Mouse (Mus musculus) heart, postnatal 0 days (tissue): Measurements from ENCODE around the gene Tmem72. TPM values are rescaled to one million over a fixed set of nuclear protein-coding genes. Genes with fewer than 3 reads are reported as not detected.

ENCODE experiments used
- ATAC-seq: fragments of 200-750 bp; cut with Nextera tagmentation; 2 replicates; pipeline ENCODE4 v1.8.0; 2017; ENCODE audit warnings: low read depth, moderate number of reproducible peaks, moderate library complexity; ENCODE audit not compliant: insufficient read depth
- DNase-seq: peaks from one replicate; pipeline ENCODE4 v3.0.0-alpha.2; 2016; ENCODE audit warnings: low spot score
- H3K27ac ChIP-seq: fragments of 300-500 bp; sonication (generic); 2 replicates; pipeline ENCODE4 v1.5.1; 2014; ENCODE audit warnings: low read depth, mild to moderate bottlenecking
- H3K27me3 ChIP-seq: fragments of 300-500 bp; sonication (generic); 2 replicates; pipeline ENCODE4 v1.6.1; 2014; ENCODE audit warnings: low read length, mixed read lengths; ENCODE audit not compliant: control insufficient read depth, insufficient read depth
- H3K36me3 ChIP-seq: fragments of 300-500 bp; sonication (generic); replicated peaks from 2 replicates; pipeline ENCODE4 v1.6.1; 2014; ENCODE audit warnings: low read length, mixed read lengths; ENCODE audit not compliant: control insufficient read depth, insufficient read depth
- H3K4me1 ChIP-seq: fragments of 300-500 bp; sonication (generic); 2 replicates; pipeline ENCODE4 v1.6.1; 2014; ENCODE audit warnings: antibody characterized with exemption; ENCODE audit not compliant: control insufficient read depth, insufficient read depth
- H3K4me2 ChIP-seq: fragments of 300-500 bp; sonication (generic); 2 replicates; pipeline ENCODE4 v1.6.1; 2014; ENCODE audit warnings: low read depth, mild to moderate bottlenecking, low read length, moderate library complexity
- H3K4me3 ChIP-seq: fragments of 300-500 bp; sonication (generic); 2 replicates; pipeline ENCODE4 v1.5.1; 2014; ENCODE audit warnings: low read depth, low read length
- H3K9ac ChIP-seq: fragments of 300-500 bp; sonication (generic); replicated peaks from 2 replicates; pipeline ENCODE4 v1.6.1; 2014; ENCODE audit warnings: low read depth, low read length, mixed read lengths
- H3K9me3 ChIP-seq: fragments of 300-500 bp; sonication (generic); replicated peaks from 2 replicates; pipeline ENCODE4 v1.6.1; 2016; ENCODE audit warnings: low read length; ENCODE audit not compliant: control insufficient read depth
- CTCF ChIP-seq: IDR thresholded peaks from 2 replicates; pipeline ENCODE4 v1.5.1; 2016; ENCODE audit warnings: antibody characterized with exemption, control low read depth, low read depth
- EP300 ChIP-seq: IDR thresholded peaks from 2 replicates; pipeline ENCODE4 v1.6.1; 2016; ENCODE audit warnings: antibody characterized with exemption, low read depth
- WGBS: fragments of 180-500 bp; shearing (Covaris S2); extraction: QIAGEN DNeasy Blood & Tissue Kit; methylation state at CpG from one replicate; pipeline ENCODE4 v1.1.7; 2014; 5-methylcytosine and 5-hydroxymethylcytosine counted together
- polyA plus RNA-seq: library from polyadenylated mRNA; unstranded; fragments of >200 nt; fragmentation: Nextera tagmentation; extraction: Ambion mirVana; gene quantifications from 2 replicates; pipeline ENCODE4 v1.2.1, GENCODE M21; 2015
- total RNA-seq: library from RNA; depleted of rRNA; stranded (reverse); fragments of >200 nt; gene quantifications from 2 replicates; pipeline ENCODE4 v1.2.3, GENCODE M21; 2014; ENCODE audit warnings: low replicate concordance

Tmem72 gene
- total and polyA plus RNA-seq, 2 experiments from 2014 or later: 0.05 to 0.15 TPM

GRCm38 (mm10) chr6:116672349-116672748 is 44.4 kb downstream of the Tmem72 start:
- no peak overlapping the region for H3K4me3 ChIP-seq
- no peak overlapping the region for H3K9ac ChIP-seq
- H3K36me3 ChIP-seq: no peaks in the 10 kb centered on the region
- H3K9me3 ChIP-seq: no peaks in the 10 kb centered on the region
- 72% methylated on average over 5 of the region's 5 CpGs for WGBS
- no peak overlapping the region for H3K4me2 ChIP-seq
- ATAC-seq (no peak), DNase-seq (no peak)
- no peak for TF ChIP-seq EP300
- TF ChIP-seq CTCF: no peak
- H3K27me3 ChIP-seq: no peaks in the 10 kb centered on the region
- peaks cover 32% of the 10 kb centered on the region; the same call in 1 of the 2 replicates for H3K4me1 ChIP-seq
- H3K27ac ChIP-seq: no peak overlapping the region

GRCm38 (mm10) chr6:116671768-116672167 is 44.9 kb downstream of the Tmem72 start:
- Histone ChIP-seq H3K4me3 (no peak overlapping the region), H3K27ac (no peak overlapping the region), H3K9ac (no peak overlapping the region), H3K9me3 (no peaks in the 10 kb centered on the region), H3K4me2 (no peak overlapping the region), H3K36me3 (no peaks in the 10 kb centered on the region), H3K27me3 (no peaks in the 10 kb centered on the region), H3K4me1 (peaks cover 31% of the 10 kb centered on the region; the same call in 1 of the 2 replicates)
- DNase-seq: no peak
- ATAC-seq: no peak
- TF ChIP-seq CTCF: no peak
- no peak for TF ChIP-seq EP300
- 88% methylated on average over 4 of the region's 4 CpGs for WGBS

- Histone ChIP-seq H3K36me3 (no peaks in the 10 kb centered on the region), H3K27me3 (no peaks in the 10 kb centered on the region), H3K9ac (no peak overlapping the region), H3K4me2 (no peak overlapping the region), H3K4me1 (peaks cover 28% of the 10 kb centered on the region; the same call in 1 of the 2 replicates), H3K4me3 (no peak overlapping the region), H3K9me3 (no peaks in the 10 kb centered on the region), H3K27ac (no peak overlapping the region)
- TF ChIP-seq CTCF (peak; percentile 13; the same call in 1 of the 2 replicates), EP300 (no peak)
- ATAC-seq (peak; percentile 49), DNase-seq (peak; percentile 55)
- 15% methylated on average over 5 of the region's 5 CpGs for WGBS
Measured at GRCm38 (mm10) chr6:116671031-116671430, 45.7 kb downstream of the Tmem72 start.

GRCm38 (mm10) chr6:116670144-116670543 is 46.6 kb downstream of the Tmem72 start:
- no peaks in the 10 kb centered on the region for H3K9me3 ChIP-seq
- no peak overlapping the region for H3K4me3 ChIP-seq
- no peak overlapping the region for H3K27ac ChIP-seq
- H3K27me3 ChIP-seq: no peaks in the 10 kb centered on the region
- H3K4me1 ChIP-seq: peaks cover 34% of the 10 kb centered on the region
- DNase-seq (no peak), ATAC-seq (no peak)
- H3K4me2 ChIP-seq: no peak overlapping the region
- 47% methylated on average over 6 of the region's 6 CpGs for WGBS
- no peak overlapping the region for H3K9ac ChIP-seq
- H3K36me3 ChIP-seq: no peaks in the 10 kb centered on the region
- TF ChIP-seq EP300 (no peak), CTCF (no peak)

GRCm38 (mm10) chr6:116668682-116669470 is 47.8 kb downstream of the Tmem72 start:
- no peak overlapping the region for H3K27ac ChIP-seq
- H3K4me3 ChIP-seq: no peak overlapping the region
- H3K36me3 ChIP-seq: no peaks in the 10 kb centered on the region
- no peak for DNase-seq
- H3K9ac ChIP-seq: no peak overlapping the region
- peaks cover 34% of the 10 kb centered on the region for H3K4me1 ChIP-seq
- no peak overlapping the region for H3K4me2 ChIP-seq
- no peaks in the 10 kb centered on the region for H3K27me3 ChIP-seq
- ATAC-seq: no peak
- no peaks in the 10 kb centered on the region for H3K9me3 ChIP-seq
- 47% methylated on average over 11 of the region's 11 CpGs for WGBS
- no peak for TF ChIP-seq EP300
- no peak for TF ChIP-seq CTCF

GRCm38 (mm10) chr6:116667382-116667781 is 49.3 kb downstream of the Tmem72 start:
- no peak overlapping the region for H3K27ac ChIP-seq
- no peak overlapping the region for H3K4me2 ChIP-seq
- no peaks in the 10 kb centered on the region for H3K36me3 ChIP-seq
- H3K9me3 ChIP-seq: no peaks in the 10 kb centered on the region
- DNase-seq (no peak), ATAC-seq (no peak)
- peaks cover 23% of the 10 kb centered on the region for H3K4me1 ChIP-seq
- H3K9ac ChIP-seq: no peak overlapping the region
- H3K27me3 ChIP-seq: no peaks in the 10 kb centered on the region
- WGBS: 74% methylated on average over 3 of the region's 3 CpGs
- TF ChIP-seq EP300 (no peak), CTCF (no peak)
- no peak overlapping the region for H3K4me3 ChIP-seq
